Mouse (Mus musculus) midbrain, embryonic 13.5 days (tissue): ENCODE measurements around the gene Hipk1. TPM values are rescaled to one million over a fixed set of nuclear protein-coding genes. Genes with fewer than 3 reads are reported as not detected.
A peak's percentile ranks its signal among the peaks of the same experiment; 100 is the strongest.
"Not testable (repeated sequence)": the region's sequence is repeated elsewhere in the genome, so short reads cannot be mapped to it uniquely, and the experiment has no call there.

Experiments used
- ATAC-seq: fragments of 200-750 bp; cut with Nextera tagmentation; 2 replicates; pipeline ENCODE4 v1.8.0; 2017; ENCODE audit warnings: mild to moderate bottlenecking, moderate TSS enrichment, moderate library complexity
- H3K27ac ChIP-seq: fragments of 300-500 bp; sonication (generic); 2 replicates; pipeline ENCODE4 v1.5.1; 2015; ENCODE audit warnings: inconsistent platforms, mild to moderate bottlenecking, moderate library complexity
- H3K27me3 ChIP-seq: fragments of 300-500 bp; sonication (generic); 2 replicates; pipeline ENCODE4 v1.6.1; 2015; ENCODE audit warnings: mild to moderate bottlenecking, inconsistent platforms
- H3K36me3 ChIP-seq: fragments of 300-500 bp; sonication (generic); 2 replicates; pipeline ENCODE4 v1.6.1; 2015; ENCODE audit warnings: mild to moderate bottlenecking, inconsistent platforms
- H3K4me1 ChIP-seq: fragments of 300-500 bp; sonication (generic); replicated peaks from 2 replicates; pipeline ENCODE4 v1.6.1; 2015; ENCODE audit warnings: inconsistent platforms
- H3K4me2 ChIP-seq: fragments of 300-500 bp; sonication (generic); replicated peaks from 2 replicates; pipeline ENCODE4 v1.6.1; 2015; ENCODE audit warnings: moderate library complexity, mild to moderate bottlenecking, inconsistent platforms
- H3K4me3 ChIP-seq: fragments of 300-500 bp; sonication (generic); replicated peaks from 2 replicates; pipeline ENCODE4 v1.5.1; 2015; ENCODE audit warnings: mild to moderate bottlenecking, inconsistent platforms
- H3K9ac ChIP-seq: fragments of 300-500 bp; sonication (generic); replicated peaks from 2 replicates; pipeline ENCODE4 v1.6.1; 2015; ENCODE audit warnings: mild to moderate bottlenecking, inconsistent platforms
- H3K9me3 ChIP-seq: fragments of 300-500 bp; sonication (generic); 2 replicates; pipeline ENCODE4 v1.6.1; 2016; ENCODE audit warnings: mild to moderate bottlenecking, inconsistent platforms
- WGBS: fragments of 180-500 bp; shearing (Covaris S2); methylation state at CpG from one replicate; pipeline ENCODE4 v1.1.7; 2015; 5-methylcytosine and 5-hydroxymethylcytosine counted together
- polyA plus RNA-seq: library from polyadenylated mRNA; unstranded; fragments of >200 nt; fragmentation: Nextera tagmentation; extraction: Ambion mirVana; gene quantifications from 2 replicates; pipeline ENCODE4 v1.2.1, GENCODE M21; 2015

Hipk1 gene
- polyA plus RNA-seq = 13.2 and 14.5 TPM in 2 replicates

- H3K36me3 ChIP-seq = no peaks in the 10 kb centered on the region
These were observed at the start of gene Hipk1 for GRCm38 (mm10) chr3:103791230-103792110. Gene Hipk1 (minus strand): TSS chr3:103791563.

GRCm38 (mm10) chr3:103840946-103841345 lies 49.6 kb upstream of the Hipk1 start:
- H3K4me2 ChIP-seq, H3K27ac ChIP-seq, H3K4me1 ChIP-seq, ATAC-seq, H3K4me3 ChIP-seq, H3K36me3 ChIP-seq, H3K27me3 ChIP-seq, H3K9ac ChIP-seq, H3K9me3 ChIP-seq: not testable (repeated sequence)
- WGBS = 91% methylated on average over 7 of the region's 7 CpGs

More at GRCm38 (mm10) chr3:103791230-103792110, at the start of gene Hipk1:
- Histone ChIP-seq H3K4me2 (peak within 1 kb of the TSS; percentile 89), H3K27ac (peak within 1 kb of the TSS; percentile 90), H3K27me3 (0 out of 2 replicates have a peak, but pooled peaks cover 4% of the 10 kb centered on the region), H3K9ac (peak within 1 kb of the TSS; percentile 94), H3K9me3 (no peaks in the 10 kb centered on the region), H3K4me3 (peak within 1 kb of the TSS; percentile 95), H3K4me1 (peaks cover 31% of the 10 kb centered on the region)
- peak; percentile 98 for ATAC-seq
- 11% methylated on average over 47 of the region's 49 CpGs for WGBS

- 83% methylated on average over 3 of the region's 3 CpGs for WGBS
- H3K4me1 ChIP-seq, H3K4me3 ChIP-seq, H3K27ac ChIP-seq, H3K27me3 ChIP-seq, H3K9me3 ChIP-seq, H3K9ac ChIP-seq, H3K36me3 ChIP-seq, H3K4me2 ChIP-seq, ATAC-seq: not testable (repeated sequence)
These were observed 48.8 kb upstream of the Hipk1 start for GRCm38 (mm10) chr3:103840195-103840594.

GRCm38 (mm10) chr3:103839711-103840110 lies 48.3 kb upstream of the Hipk1 start:
- no peaks in the 10 kb centered on the region for H3K36me3 ChIP-seq
- no peaks in the 10 kb centered on the region for H3K27me3 ChIP-seq
- no peak overlapping the region for H3K27ac ChIP-seq
- no peak overlapping the region for H3K4me2 ChIP-seq
- H3K9me3 ChIP-seq = no peaks in the 10 kb centered on the region
- no peaks in the 10 kb centered on the region for H3K4me1 ChIP-seq
- WGBS = 94% methylated on average over 6 of the region's 6 CpGs
- no peak overlapping the region for H3K9ac ChIP-seq
- ATAC-seq = no peak
- H3K4me3 ChIP-seq = no peak overlapping the region

GRCm38 (mm10) chr3:103836453-103836852 lies 45.1 kb upstream of the Hipk1 start:
- H3K36me3 ChIP-seq = no peaks in the 10 kb centered on the region
- no peak overlapping the region for H3K4me2 ChIP-seq
- no peak overlapping the region for H3K4me3 ChIP-seq
- no peaks in the 10 kb centered on the region for H3K9me3 ChIP-seq
- no peak overlapping the region for H3K27ac ChIP-seq
- no peaks in the 10 kb centered on the region for H3K4me1 ChIP-seq
- H3K9ac ChIP-seq = no peak overlapping the region
- WGBS = 94% methylated on average over 5 of the region's 5 CpGs
- no peaks in the 10 kb centered on the region for H3K27me3 ChIP-seq
- ATAC-seq = no peak

GRCm38 (mm10) chr3:103835951-103836310 lies 44.6 kb upstream of the Hipk1 start:
- WGBS = 84% methylated on average over 10 of the region's 10 CpGs
- no peak overlapping the region for H3K4me2 ChIP-seq
- H3K9ac ChIP-seq = no peak overlapping the region
- no peaks in the 10 kb centered on the region for H3K27me3 ChIP-seq
- H3K27ac ChIP-seq = no peak overlapping the region
- ATAC-seq = no peak
- H3K9me3 ChIP-seq = no peaks in the 10 kb centered on the region
- no peaks in the 10 kb centered on the region for H3K36me3 ChIP-seq
- H3K4me1 ChIP-seq = no peaks in the 10 kb centered on the region
- no peak overlapping the region for H3K4me3 ChIP-seq

- Histone ChIP-seq H3K4me1 (no peaks in the 10 kb centered on the region), H3K9ac (no peak overlapping the region), H3K36me3 (no peaks in the 10 kb centered on the region), H3K27ac (no peak overlapping the region), H3K4me2 (no peak overlapping the region), H3K27me3 (no peaks in the 10 kb centered on the region), H3K4me3 (no peak overlapping the region), H3K9me3 (no peaks in the 10 kb centered on the region)
- WGBS = 77% methylated on average over 6 of the region's 6 CpGs
- ATAC-seq = no peak
These were observed 44.0 kb upstream of the Hipk1 start for GRCm38 (mm10) chr3:103835272-103835950.

GRCm38 (mm10) chr3:103834001-103834400 lies 42.6 kb upstream of the Hipk1 start:
- Histone ChIP-seq H3K9ac (no peak overlapping the region), H3K36me3 (no peaks in the 10 kb centered on the region), H3K4me3 (no peak overlapping the region), H3K4me2 (no peak overlapping the region), H3K27me3 (no peaks in the 10 kb centered on the region), H3K9me3 (no peaks in the 10 kb centered on the region), H3K4me1 (no peaks in the 10 kb centered on the region), H3K27ac (no peak overlapping the region)
- no peak for ATAC-seq
- WGBS = 89% methylated on average over 2 of the region's 2 CpGs

- Histone ChIP-seq H3K27me3 (no peaks in the 10 kb centered on the region), H3K27ac (no peak within 1 kb of the TSS), H3K36me3 (no peaks in the 10 kb centered on the region), H3K4me2 (no peak within 1 kb of the TSS), H3K4me1 (no peaks in the 10 kb centered on the region), H3K9me3 (no peaks in the 10 kb centered on the region), H3K9ac (no peak within 1 kb of the TSS), H3K4me3 (no peak within 1 kb of the TSS)
- ATAC-seq = no peak
These were observed 41.1 kb upstream of the Hipk1 start, which contains the start of gene Bcl2l15 for GRCm38 (mm10) chr3:103832426-103832825. Gene Bcl2l15 (plus strand): TSS chr3:103832601.

- WGBS = 80% methylated on average over 7 of the region's 7 CpGs
- H3K27ac ChIP-seq = no peak overlapping the region
- H3K4me3 ChIP-seq = no peak overlapping the region
- H3K27me3 ChIP-seq = no peaks in the 10 kb centered on the region
- 0 out of 2 replicates have a peak, but pooled peaks cover 6% of the 10 kb centered on the region for H3K36me3 ChIP-seq
- H3K4me2 ChIP-seq = no peak overlapping the region
- no peak for ATAC-seq
- no peaks in the 10 kb centered on the region for H3K9me3 ChIP-seq
- H3K9ac ChIP-seq = no peak overlapping the region
- H3K4me1 ChIP-seq = no peaks in the 10 kb centered on the region
These were observed 39.8 kb upstream of the Hipk1 start for GRCm38 (mm10) chr3:103831146-103831545.

GRCm38 (mm10) chr3:103830681-103831080 lies 39.3 kb upstream of the Hipk1 start:
- H3K4me2 ChIP-seq, H3K9ac ChIP-seq, H3K27me3 ChIP-seq, H3K4me1 ChIP-seq, H3K9me3 ChIP-seq, H3K36me3 ChIP-seq, H3K4me3 ChIP-seq, H3K27ac ChIP-seq, ATAC-seq: not testable (repeated sequence)
- 45% methylated on average over 1 of the region's 1 CpGs for WGBS

- H3K27me3 ChIP-seq = no peaks in the 10 kb centered on the region
- H3K4me2 ChIP-seq = no peak overlapping the region
- ATAC-seq = no peak
- H3K4me3 ChIP-seq = no peak overlapping the region
- H3K27ac ChIP-seq = no peak overlapping the region
- no peaks in the 10 kb centered on the region for H3K9me3 ChIP-seq
- H3K36me3 ChIP-seq = 0 out of 2 replicates have a peak, but pooled peaks cover 6% of the 10 kb centered on the region
- no peak overlapping the region for H3K9ac ChIP-seq
- H3K4me1 ChIP-seq = no peaks in the 10 kb centered on the region
- WGBS = 95% methylated on average over 3 of the region's 3 CpGs
These were observed 37.7 kb upstream of the Hipk1 start for GRCm38 (mm10) chr3:103829036-103829435.
